Mouse (Mus musculus): ENCODE data around the gene Nckap5. TPM values are rescaled to one million over a fixed set of nuclear protein-coding genes. Genes with fewer than 3 reads are reported as not detected.

Nckap5 gene
- polyA plus RNA-seq, 1 experiment from 2014 or later, result 3.2 TPM

- 63% methylated on average over 2 of the region's 2 CpGs for WGBS (ENCODE audit: insufficient replicate concordance)
- H3K4me2 ChIP-seq, result no peak overlapping the region
- no peak for ATAC-seq (replicated peaks; ENCODE audit: insufficient number of reproducible peaks, low FRiP score, low TSS enrichment)
- H3K4me1 ChIP-seq (ENCODE audit: control insufficient read depth, insufficient read depth, low read length), result no peaks in the 10 kb centered on the region
- H3K9me3 ChIP-seq (replicated peaks; ENCODE audit: control insufficient read depth, low read length), result no peaks in the 10 kb centered on the region
- H3K9ac ChIP-seq (ENCODE audit: low read depth, low read length), result no peak overlapping the region
- no peak overlapping the region for H3K27ac ChIP-seq (ENCODE audit: low read depth, low read length)
- H3K4me3 ChIP-seq (ENCODE audit: low read depth, low read length), result no peak overlapping the region
- H3K36me3 ChIP-seq (ENCODE audit: control insufficient read depth, insufficient read depth, low read length), result no peaks in the 10 kb centered on the region
- no peaks in the 10 kb centered on the region for H3K27me3 ChIP-seq (ENCODE audit: control insufficient read depth, insufficient read depth, low read length)
These were observed 463.9 kb downstream of the Nckap5 start for GRCm38 (mm10) chr1:126366736-126367135.

GRCm38 (mm10) chr1:126364556-126364955 lies 466.0 kb downstream of the Nckap5 start:
- no peak overlapping the region for H3K27ac ChIP-seq (ENCODE audit: low read depth, low read length)
- H3K36me3 ChIP-seq (ENCODE audit: control insufficient read depth, insufficient read depth, low read length), result no peaks in the 10 kb centered on the region
- no peaks in the 10 kb centered on the region for H3K27me3 ChIP-seq (ENCODE audit: control insufficient read depth, insufficient read depth, low read length)
- WGBS (ENCODE audit: insufficient replicate concordance), result 74% methylated on average over 6 of the region's 6 CpGs
- no peak for ATAC-seq (replicated peaks; ENCODE audit: insufficient number of reproducible peaks, low FRiP score, low TSS enrichment)
- no peaks in the 10 kb centered on the region for H3K9me3 ChIP-seq (replicated peaks; ENCODE audit: control insufficient read depth, low read length)
- no peak overlapping the region for H3K4me2 ChIP-seq
- H3K4me3 ChIP-seq (ENCODE audit: low read depth, low read length), result no peak overlapping the region
- H3K9ac ChIP-seq (ENCODE audit: low read depth, low read length), result no peak overlapping the region
- no peaks in the 10 kb centered on the region for H3K4me1 ChIP-seq (ENCODE audit: control insufficient read depth, insufficient read depth, low read length)

GRCm38 (mm10) chr1:126360531-126361220 lies 469.9 kb downstream of the Nckap5 start:
- H3K27ac ChIP-seq (ENCODE audit: low read depth, low read length), result no peak overlapping the region
- ATAC-seq (replicated peaks; ENCODE audit: insufficient number of reproducible peaks, low FRiP score, low TSS enrichment), result no peak
- no peaks in the 10 kb centered on the region for H3K36me3 ChIP-seq (ENCODE audit: control insufficient read depth, insufficient read depth, low read length)
- no peaks in the 10 kb centered on the region for H3K27me3 ChIP-seq (ENCODE audit: control insufficient read depth, insufficient read depth, low read length)
- H3K4me1 ChIP-seq (ENCODE audit: control insufficient read depth, insufficient read depth, low read length), result no peaks in the 10 kb centered on the region
- H3K4me2 ChIP-seq, result no peak overlapping the region
- H3K9ac ChIP-seq (ENCODE audit: low read depth, low read length), result no peak overlapping the region
- no peak overlapping the region for H3K4me3 ChIP-seq (ENCODE audit: low read depth, low read length)
- WGBS (ENCODE audit: insufficient replicate concordance), result 71% methylated on average over 6 of the region's 6 CpGs
- H3K9me3 ChIP-seq (replicated peaks; ENCODE audit: control insufficient read depth, low read length), result no peaks in the 10 kb centered on the region

GRCm38 (mm10) chr1:126360111-126360510 lies 470.5 kb downstream of the Nckap5 start:
- no peak for ATAC-seq (replicated peaks; ENCODE audit: insufficient number of reproducible peaks, low FRiP score, low TSS enrichment)

GRCm38 (mm10) chr1:126341806-126342205 lies 488.8 kb downstream of the Nckap5 start:
- H3K9me3 ChIP-seq (replicated peaks; ENCODE audit: control insufficient read depth, low read length), result no peaks in the 10 kb centered on the region
- H3K27ac ChIP-seq (ENCODE audit: low read depth, low read length), result no peak overlapping the region
- H3K36me3 ChIP-seq (ENCODE audit: control insufficient read depth, insufficient read depth, low read length), result no peaks in the 10 kb centered on the region
- WGBS (ENCODE audit: insufficient replicate concordance), result 81% methylated on average over 2 of the region's 2 CpGs
- H3K9ac ChIP-seq (ENCODE audit: low read depth, low read length), result no peak overlapping the region
- ATAC-seq (replicated peaks; ENCODE audit: insufficient number of reproducible peaks, low FRiP score, low TSS enrichment), result no peak
- no peaks in the 10 kb centered on the region for H3K4me1 ChIP-seq (ENCODE audit: control insufficient read depth, insufficient read depth, low read length)
- no peak overlapping the region for H3K4me2 ChIP-seq
- no peak overlapping the region for H3K4me3 ChIP-seq (ENCODE audit: low read depth, low read length)
- no peaks in the 10 kb centered on the region for H3K27me3 ChIP-seq (ENCODE audit: control insufficient read depth, insufficient read depth, low read length)

More at GRCm38 (mm10) chr1:126360111-126360510, 470.5 kb downstream of the Nckap5 start:
- Histone ChIP-seq H3K27me3 (ENCODE audit: control insufficient read depth, insufficient read depth, low read length) (no peaks in the 10 kb centered on the region), H3K4me1 (ENCODE audit: control insufficient read depth, insufficient read depth, low read length) (no peaks in the 10 kb centered on the region), H3K9me3 (replicated peaks; ENCODE audit: control insufficient read depth, low read length) (no peaks in the 10 kb centered on the region), H3K4me2 (no peak overlapping the region), H3K9ac (ENCODE audit: low read depth, low read length) (no peak overlapping the region), H3K4me3 (ENCODE audit: low read depth, low read length) (no peak overlapping the region), H3K36me3 (ENCODE audit: control insufficient read depth, insufficient read depth, low read length) (no peaks in the 10 kb centered on the region), H3K27ac (ENCODE audit: low read depth, low read length) (no peak overlapping the region)
- whole genome bisulfite sequencing (ENCODE audit: insufficient replicate concordance), result 86% methylated on average over 3 of the region's 3 CpGs

- H3K9ac ChIP-seq (ENCODE audit: low read depth, low read length), result no peak overlapping the region
- H3K4me1 ChIP-seq (ENCODE audit: control insufficient read depth, insufficient read depth, low read length), result peaks cover under 1% of the 10 kb centered on the region; the same call in 1 of the 2 replicates
- whole genome bisulfite sequencing (ENCODE audit: insufficient replicate concordance), result 61% methylated on average over 3 of the region's 3 CpGs
- no peaks in the 10 kb centered on the region for H3K27me3 ChIP-seq (ENCODE audit: control insufficient read depth, insufficient read depth, low read length)
- H3K4me3 ChIP-seq (ENCODE audit: low read depth, low read length), result no peak overlapping the region
- H3K4me2 ChIP-seq, result no peak overlapping the region
- ATAC-seq (replicated peaks; ENCODE audit: insufficient number of reproducible peaks, low FRiP score, low TSS enrichment), result no peak
- no peaks in the 10 kb centered on the region for H3K9me3 ChIP-seq (replicated peaks; ENCODE audit: control insufficient read depth, low read length)
- H3K27ac ChIP-seq (ENCODE audit: low read depth, low read length), result no peak overlapping the region
- H3K36me3 ChIP-seq (ENCODE audit: control insufficient read depth, insufficient read depth, low read length), result no peaks in the 10 kb centered on the region
These were observed 491.3 kb downstream of the Nckap5 start for GRCm38 (mm10) chr1:126339250-126339649.

GRCm38 (mm10) chr1:126334202-126334601 lies 496.4 kb downstream of the Nckap5 start:
- no peak overlapping the region for H3K9ac ChIP-seq (ENCODE audit: low read depth, low read length)

GRCm38 (mm10) chr1:126332026-126332425 lies 498.6 kb downstream of the Nckap5 start:
- no peak overlapping the region for H3K9ac ChIP-seq (ENCODE audit: low read depth, low read length)
- H3K9me3 ChIP-seq (replicated peaks; ENCODE audit: control insufficient read depth, low read length), result no peaks in the 10 kb centered on the region
- H3K4me3 ChIP-seq (ENCODE audit: low read depth, low read length), result no peak overlapping the region
- no peak overlapping the region for H3K27ac ChIP-seq (ENCODE audit: low read depth, low read length)
- H3K27me3 ChIP-seq (ENCODE audit: control insufficient read depth, insufficient read depth, low read length), result no peaks in the 10 kb centered on the region
- no peaks in the 10 kb centered on the region for H3K36me3 ChIP-seq (ENCODE audit: control insufficient read depth, insufficient read depth, low read length)
- no peak overlapping the region for H3K4me2 ChIP-seq
- no peak for ATAC-seq (replicated peaks; ENCODE audit: insufficient number of reproducible peaks, low FRiP score, low TSS enrichment)
- 72% methylated on average over 2 of the region's 2 CpGs for WGBS (ENCODE audit: insufficient replicate concordance)
- peaks cover 3% of the 10 kb centered on the region; the same call in 1 of the 2 replicates for H3K4me1 ChIP-seq (ENCODE audit: control insufficient read depth, insufficient read depth, low read length)

More at GRCm38 (mm10) chr1:126334202-126334601, 496.4 kb downstream of the Nckap5 start:
- no peak for ATAC-seq (replicated peaks; ENCODE audit: insufficient number of reproducible peaks, low FRiP score, low TSS enrichment)
- Histone ChIP-seq H3K27me3 (ENCODE audit: control insufficient read depth, insufficient read depth, low read length) (no peaks in the 10 kb centered on the region), H3K27ac (ENCODE audit: low read depth, low read length) (no peak overlapping the region), H3K4me2 (no peak overlapping the region), H3K4me1 (ENCODE audit: control insufficient read depth, insufficient read depth, low read length) (peaks cover 3% of the 10 kb centered on the region; the same call in 1 of the 2 replicates), H3K4me3 (ENCODE audit: low read depth, low read length) (no peak overlapping the region), H3K36me3 (ENCODE audit: control insufficient read depth, insufficient read depth, low read length) (no peaks in the 10 kb centered on the region), H3K9me3 (replicated peaks; ENCODE audit: control insufficient read depth, low read length) (no peaks in the 10 kb centered on the region)
- 34% methylated on average over 4 of the region's 4 CpGs for WGBS (ENCODE audit: insufficient replicate concordance)

GRCm38 (mm10) chr1:126320696-126321095 lies 509.9 kb downstream of the Nckap5 start:
- H3K9ac ChIP-seq (ENCODE audit: low read depth, low read length), result no peak overlapping the region
- H3K4me1 ChIP-seq (ENCODE audit: control insufficient read depth, insufficient read depth, low read length), result no peaks in the 10 kb centered on the region
- H3K4me2 ChIP-seq, result no peak overlapping the region
- H3K9me3 ChIP-seq (replicated peaks; ENCODE audit: control insufficient read depth, low read length), result no peaks in the 10 kb centered on the region
- no peak overlapping the region for H3K27ac ChIP-seq (ENCODE audit: low read depth, low read length)
- H3K36me3 ChIP-seq (ENCODE audit: control insufficient read depth, insufficient read depth, low read length), result no peaks in the 10 kb centered on the region
- WGBS (ENCODE audit: insufficient replicate concordance), result 86% methylated on average over 1 of the region's 1 CpGs
- H3K27me3 ChIP-seq (ENCODE audit: control insufficient read depth, insufficient read depth, low read length), result no peaks in the 10 kb centered on the region
- no peak for ATAC-seq (replicated peaks; ENCODE audit: insufficient number of reproducible peaks, low FRiP score, low TSS enrichment)
- H3K4me3 ChIP-seq (ENCODE audit: low read depth, low read length), result no peak overlapping the region
